Mouse (Mus musculus) thymus, adult 2 months (tissue): ENCODE measurements around the gene Zgrf1.

Experiments
- CTCF ChIP-seq: fragments of 200-500 bp; IDR thresholded peaks from 2 replicates; pipeline ENCODE4 v1.5.1; 2012; ENCODE audit warnings: mild to moderate bottlenecking, control low read depth, low read length, moderate library complexity, borderline replicate concordance; ENCODE audit not compliant: control insufficient read depth, poor library complexity, insufficient read depth; ENCODE audit errors: extremely low read depth
- POLR2A ChIP-seq: fragments of 200-500 bp; IDR thresholded peaks from 2 replicates; pipeline ENCODE4 v1.6.1; 2012; ENCODE audit warnings: mild to moderate bottlenecking, low read length, control low read depth, moderate library complexity; ENCODE audit not compliant: control insufficient read depth, poor library complexity, insufficient read depth; ENCODE audit errors: extremely low read depth

- no peak for TF ChIP-seq CTCF
- TF ChIP-seq POLR2A = no peak
These were observed 93.0 kb downstream of the Zgrf1 start for GRCm38 (mm10) chr3:127646156-127646825.
